Mouse (Mus musculus) CH12.LX (cell line): ENCODE data around the gene Fbxo11. TPM values are rescaled to one million over a fixed set of nuclear protein-coding genes. Genes with fewer than 3 reads are reported as not detected.

Experiments
- DNase-seq: peaks from one replicate; pipeline ENCODE4 v3.0.0-alpha.2; 2013; ENCODE audit errors: extremely low read depth
- H3K27ac ChIP-seq: 2 replicates; pipeline ENCODE4 v1.5.1; 2012; ENCODE audit warnings: low read depth, mild to moderate bottlenecking, control low read depth, moderate library complexity; ENCODE audit not compliant: insufficient read depth
- H3K27me3 ChIP-seq: replicated peaks from 2 replicates; pipeline ENCODE3; 2012; ENCODE audit warnings: inconsistent platforms
- H3K36me3 ChIP-seq, 2 experiments: replicated peaks in 1 of 2; 2 replicates each; pipeline versions ENCODE3 to v1.6.1; 2012; ENCODE audit warnings: inconsistent platforms in 1 of 2, low read length in 1 of 2, mild to moderate bottlenecking in 1 of 2, mixed read lengths in 1 of 2, moderate library complexity in 1 of 2; ENCODE audit not compliant: control insufficient read depth in 1 of 2, insufficient read depth in 1 of 2
- H3K4me1 ChIP-seq, 2 experiments: 2 replicates each; pipeline ENCODE4 v1.6.1; 2012; ENCODE audit warnings: inconsistent platforms in 1 of 2, moderate library complexity in 1 of 2; ENCODE audit not compliant: insufficient read depth in 2 of 2, control insufficient read depth in 1 of 2
- H3K4me2 ChIP-seq: 2 replicates; pipeline ENCODE4 v1.6.1; 2012; ENCODE audit warnings: low read depth, mild to moderate bottlenecking, control low read depth; ENCODE audit not compliant: poor library complexity, insufficient read depth, severe bottlenecking
- H3K4me3 ChIP-seq, 3 experiments: fragments of 150-350 bp in 1 of 3; sonication (generic) in 1 of 3; replicated peaks in 1 of 3; 2 replicates each; pipeline versions ENCODE3 to v1.5.1; 2011 to 2012; ENCODE audit warnings: low read depth in 2 of 3, low read length in 2 of 3, mild to moderate bottlenecking in 2 of 3, moderate library complexity in 2 of 3, control low read depth in 1 of 3, improper control_type of control experiment in 1 of 3, inconsistent platforms in 1 of 3, mixed read lengths in 1 of 3; ENCODE audit not compliant: poor library complexity in 1 of 3
- H3K79me2 ChIP-seq: replicated peaks from 2 replicates; pipeline ENCODE4 v1.6.1; 2012; ENCODE audit warnings: mild to moderate bottlenecking, moderate library complexity; ENCODE audit not compliant: control insufficient read depth, poor library complexity, insufficient read depth, severe bottlenecking; ENCODE audit errors: extremely low read depth
- H3K9ac ChIP-seq: 2 replicates; pipeline ENCODE4 v1.6.1; 2012; ENCODE audit warnings: low read depth, mild to moderate bottlenecking, control low read depth, moderate library complexity; ENCODE audit not compliant: insufficient read depth
- H3K9me3 ChIP-seq: replicated peaks from 2 replicates; pipeline ENCODE3; 2012; ENCODE audit warnings: low read length, inconsistent platforms, mixed read lengths
- CHD2 ChIP-seq: IDR thresholded peaks from 2 replicates; pipeline ENCODE4 v1.6.1; 2011; ENCODE audit warnings: low read length, improper control_type of control experiment
- CTCF ChIP-seq, 2 experiments: IDR thresholded peaks in 1 of 2; conservative IDR thresholded peaks in 1 of 2; 2 replicates each; pipeline ENCODE4 v1.5.1; 2011 to 2012; ENCODE audit warnings: low read depth in 2 of 2, low read length in 2 of 2, improper control_type of control experiment in 1 of 2, inconsistent platforms in 1 of 2, mild to moderate bottlenecking in 1 of 2, moderate library complexity in 1 of 2
- E2F4 ChIP-seq: IDR thresholded peaks from 2 replicates; pipeline ENCODE4 v1.6.1; 2011; ENCODE audit warnings: low read depth, low read length, improper control_type of control experiment; ENCODE audit not compliant: insufficient replicate concordance
- ETS1 ChIP-seq: conservative IDR thresholded peaks from 2 replicates; pipeline ENCODE4 v1.6.1; 2012; ENCODE audit warnings: low read depth, mild to moderate bottlenecking, inconsistent platforms, low read length, improper control_type of control experiment, moderate library complexity
- GABPA ChIP-seq: IDR thresholded peaks from 2 replicates; pipeline ENCODE4 v1.6.1; 2012; ENCODE audit warnings: low read depth, low read length, improper control_type of control experiment, inconsistent platforms; ENCODE audit not compliant: insufficient replicate concordance
- HCFC1 ChIP-seq: IDR thresholded peaks from 2 replicates; pipeline ENCODE4 v1.6.1; 2012; ENCODE audit warnings: low read depth, mild to moderate bottlenecking, inconsistent platforms, low read length, improper control_type of control experiment
- IRF4 ChIP-seq: IDR thresholded peaks from 2 replicates; pipeline ENCODE4 v1.6.1; 2014; ENCODE audit warnings: low read depth, mild to moderate bottlenecking, inconsistent platforms, low read length, improper control_type of control experiment
- JUN ChIP-seq: IDR thresholded peaks from 2 replicates; pipeline ENCODE4 v1.6.1; 2011; ENCODE audit warnings: low read depth, mild to moderate bottlenecking, low read length, improper control_type of control experiment, moderate library complexity; ENCODE audit not compliant: insufficient read depth
- JUND ChIP-seq: conservative IDR thresholded peaks from 2 replicates; pipeline ENCODE4 v1.6.1; 2011; ENCODE audit warnings: low read depth, low read length, improper control_type of control experiment
- KAT2A ChIP-seq: IDR thresholded peaks from 2 replicates; pipeline ENCODE4 v1.6.1; 2012; ENCODE audit warnings: low read length, improper control_type of control experiment, inconsistent platforms; ENCODE audit not compliant: insufficient replicate concordance
- MAFK ChIP-seq: IDR thresholded peaks from 2 replicates; pipeline ENCODE4 v1.6.1; 2011; ENCODE audit warnings: low read length, improper control_type of control experiment; ENCODE audit not compliant: insufficient replicate concordance
- MAX ChIP-seq: IDR thresholded peaks from 2 replicates; pipeline ENCODE4 v1.6.1; 2011; ENCODE audit warnings: low read length, improper control_type of control experiment
- MYC ChIP-seq: IDR thresholded peaks from 2 replicates; pipeline ENCODE4 v1.6.1; 2011; ENCODE audit warnings: low read depth, mild to moderate bottlenecking, improper control_type of control experiment, low read length
- NELFE ChIP-seq: IDR thresholded peaks from 2 replicates; pipeline ENCODE4 v1.6.1; 2011; ENCODE audit warnings: low read depth, low read length, improper control_type of control experiment
- POLR2A ChIP-seq: IDR thresholded peaks from 2 replicates; pipeline ENCODE4 v1.6.1; 2011; ENCODE audit warnings: low read depth, mild to moderate bottlenecking, improper control_type of control experiment, low read length
- RCOR1 ChIP-seq: conservative IDR thresholded peaks from 2 replicates; pipeline ENCODE4 v1.6.1; 2012; ENCODE audit warnings: low read depth, mild to moderate bottlenecking, inconsistent platforms, low read length, improper control_type of control experiment
- SIN3A ChIP-seq: IDR thresholded peaks from 2 replicates; pipeline ENCODE4 v1.6.1; 2012; ENCODE audit warnings: low read length, improper control_type of control experiment, inconsistent platforms
- SMC3 ChIP-seq: IDR thresholded peaks from 2 replicates; pipeline ENCODE4 v1.6.1; 2011; ENCODE audit warnings: low read depth, low read length, improper control_type of control experiment
- TCF12 ChIP-seq: IDR thresholded peaks from 2 replicates; pipeline ENCODE4 v1.6.1; 2014; ENCODE audit warnings: low read depth, mild to moderate bottlenecking, inconsistent platforms, low read length, improper control_type of control experiment
- UBTF ChIP-seq: IDR thresholded peaks from 2 replicates; pipeline ENCODE4 v1.6.1; 2012; ENCODE audit warnings: low read depth, mild to moderate bottlenecking, inconsistent platforms, low read length, improper control_type of control experiment, moderate library complexity
- ZC3H11A ChIP-seq: IDR thresholded peaks from 2 replicates; pipeline ENCODE4 v1.6.1; 2012; ENCODE audit warnings: low read depth, mild to moderate bottlenecking, inconsistent platforms, low read length, improper control_type of control experiment
- ZKSCAN1 ChIP-seq: IDR thresholded peaks from 2 replicates; pipeline ENCODE4 v1.6.1; 2012; ENCODE audit warnings: low read depth, inconsistent platforms, low read length, improper control_type of control experiment, borderline replicate concordance
- ZMIZ1 ChIP-seq: IDR thresholded peaks from 2 replicates; pipeline ENCODE4 v1.6.1; 2012; ENCODE audit warnings: low read depth, mild to moderate bottlenecking, inconsistent platforms, low read length, improper control_type of control experiment
- dilution Hi-C: fragments of 300-500 bp; cut with MboI; formaldehyde crosslinking; loops from 2 replicates; pipeline ENCODE4 v1.14.3; 2020; ENCODE audit warnings: low sequenced_read_pairs; ENCODE audit not compliant: extremely low pct_unique_long_range_greater_than_20kb, extremely low pct_ligation_motif_present
- in situ Hi-C: fragments of 300-500 bp; cut with MboI; formaldehyde crosslinking; loops from 3 replicates; pipeline ENCODE4 v1.14.3; 2019; ENCODE audit warnings: low sequenced_read_pairs, low pct_ligation_motif_present, low pct_unique_long_range_greater_than_20kb, mixed read lengths
- polyA plus RNA-seq: library from polyadenylated mRNA; unstranded; fragments of >175 nt; gene quantifications from 2 replicates; pipeline ENCODE4 v1.2.1, GENCODE M21; 2012; ENCODE audit warnings: low read depth; ENCODE audit not compliant: insufficient read length
- total RNA-seq, 2 experiments: library from RNA; depleted of rRNA; stranded (reverse); fragments of 300-350 nt in 1 of 2; fragments of >200 nt in 1 of 2; gene quantifications; 2 replicates each; pipeline ENCODE4 v1.2.3; 2012 to 2014

Fbxo11 gene
- total and polyA plus RNA-seq, 3 experiments = 37.6 to 61.8 (median 61.0) TPM

DNA sequence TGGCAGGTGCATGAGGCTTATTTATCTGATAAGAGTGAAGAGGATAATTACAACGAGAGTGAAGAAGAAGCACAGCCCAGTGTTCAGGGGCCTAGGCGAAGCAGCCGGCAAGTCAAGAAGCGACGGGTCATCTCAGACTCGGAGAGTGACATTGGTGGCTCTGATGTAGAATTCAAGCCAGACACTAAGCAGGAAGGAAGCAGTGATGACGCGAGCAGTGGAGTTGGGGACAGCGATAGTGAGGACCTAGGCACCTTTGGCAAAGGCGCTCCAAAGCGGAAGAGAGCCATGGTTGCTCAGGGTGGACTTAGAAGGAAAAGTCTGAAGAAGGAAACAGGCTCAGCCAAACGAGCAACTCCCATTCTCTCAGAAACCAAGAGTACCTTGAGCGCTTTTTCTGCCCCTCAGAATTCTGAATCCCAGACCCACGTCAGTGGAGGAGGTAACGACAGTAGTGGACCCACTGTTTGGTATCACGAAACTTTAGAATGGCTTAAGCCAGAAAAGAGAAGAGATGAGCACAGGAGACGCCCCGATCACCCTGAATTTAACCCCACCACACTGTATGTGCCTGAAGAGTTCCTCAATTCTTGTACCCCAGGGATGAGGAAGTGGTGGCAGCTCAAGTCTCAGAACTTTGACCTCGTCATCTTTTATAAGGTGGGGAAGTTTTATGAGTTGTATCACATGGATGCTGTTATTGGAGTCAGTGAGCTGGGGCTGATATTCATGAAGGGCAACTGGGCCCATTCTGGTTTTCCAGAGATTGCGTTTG is 80.5 kb downstream of the Fbxo11 start:
- dilution Hi-C loops (no loop called here), in situ Hi-C loops (no loop called here)
- Histone ChIP-seq H3K27me3 (no peaks in the 10 kb centered on the region), H3K4me2 (no peak overlapping the region), H3K27ac (no peak overlapping the region), H3K4me1 (peaks cover 6 to 58% of the 10 kb centered on the region in 2 experiments), H3K36me3 (peaks cover 63 to 93% of the 10 kb centered on the region in 2 experiments), H3K4me3 (no peak overlapping the region), H3K79me2 (peaks cover 75% of the 10 kb centered on the region), H3K9ac (no peak overlapping the region), H3K9me3 (no peaks in the 10 kb centered on the region)
- DNase-seq = no peak
- TF ChIP-seq IRF4 (no peak), SMC3 (no peak), NELFE (no peak), ZKSCAN1 (no peak), TCF12 (no peak), ZC3H11A (no peak), ETS1 (no peak), GABPA (no peak), HCFC1 (no peak), MAX (no peak), KAT2A (no peak), ZMIZ1 (no peak), E2F4 (no peak), MAFK (no peak), SIN3A (no peak), UBTF (no peak), MYC (no peak), CTCF (conservative IDR thresholded peaks at IDR 0.05 in 1 of 2, IDR thresholded peaks at IDR 0.05 in 1 of 2; ENCODE audit: low read depth in 2 of 2, low read length in 2 of 2) (no peak), JUND (no peak)

DNA sequence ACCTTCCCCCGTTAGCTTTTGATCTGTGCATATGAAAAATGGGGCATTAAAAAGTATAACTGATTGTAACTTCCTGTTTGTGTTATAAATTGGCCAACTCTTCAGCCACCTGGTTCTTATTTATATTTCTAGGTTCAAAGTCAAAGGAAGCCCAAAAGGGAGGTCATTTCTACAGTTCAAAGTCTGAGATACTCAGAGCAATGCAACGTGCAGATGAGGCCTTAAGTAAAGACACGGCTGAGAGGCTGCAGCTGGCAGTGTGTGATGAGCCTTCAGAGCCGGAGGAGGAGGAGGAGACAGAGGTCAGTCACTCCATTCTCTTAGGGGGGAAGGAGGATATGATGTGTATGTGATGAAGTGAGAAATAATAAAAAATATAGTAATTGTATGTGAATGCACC is 81.8 kb downstream of the Fbxo11 start:
- H3K4me1 ChIP-seq = peaks cover 13 to 59% of the 10 kb centered on the region in 2 experiments
- dilution Hi-C loops (no loop called here), in situ Hi-C loops (no loop called here)
- H3K27me3 ChIP-seq = no peaks in the 10 kb centered on the region
- H3K9me3 ChIP-seq = no peaks in the 10 kb centered on the region
- no peak overlapping the region for H3K4me3 ChIP-seq
- DNase-seq = no peak
- no peak overlapping the region for H3K27ac ChIP-seq
- no peak overlapping the region for H3K9ac ChIP-seq
- H3K36me3 ChIP-seq = peaks cover 54 to 87% of the 10 kb centered on the region in 2 experiments
- TF ChIP-seq E2F4 (no peak), RCOR1 (no peak), JUN (no peak), NELFE (no peak), ETS1 (no peak), CHD2 (no peak), POLR2A (no peak)
- TF ChIP-seq, all 38 proteins: peak for 0
- Histone ChIP-seq H3K79me2 (peaks cover 77% of the 10 kb centered on the region), H3K4me2 (no peak overlapping the region)
